In the genomic region with DNA sequence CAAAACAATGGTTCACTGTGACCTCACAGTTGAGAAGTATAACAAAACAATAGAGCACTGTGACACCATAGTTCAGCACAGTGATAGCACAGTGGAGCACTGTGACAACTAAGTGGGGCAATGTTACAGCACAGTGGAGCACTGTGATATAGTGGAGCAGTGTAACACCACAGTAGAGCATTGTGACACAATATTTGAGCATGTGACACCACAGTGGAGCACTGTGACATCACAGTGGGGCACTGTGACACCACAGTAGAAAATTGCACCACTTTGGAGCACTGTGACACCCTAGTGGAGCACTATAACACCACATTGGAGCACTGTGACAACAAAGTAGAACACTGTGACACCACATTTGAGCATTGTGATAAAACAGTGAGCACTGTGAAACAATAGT, we compare ENCODE assay signal across 18 mouse cellular contexts.
A peak's percentile ranks its signal among the peaks of the same experiment; 100 is the strongest.
DNase-seq lines count a peak whose midpoint lies in the region; ATAC-seq and TF ChIP-seq lines count a peak whose summit lies in the region.
"Had no signal": no experiment of that assay in that cellular context is flagged by ENCODE, and none has a peak within 500 bp of the region (broad histone marks: within the 10 kb centered on the region; RNA-seq: fewer than 3 reads in every experiment).

No protein-coding gene starts in this region.

- no peak for DNase-seq in forebrain, postnatal 0 days
- no peak for DNase-seq in lung, embryonic 14.5 days
- DNase-seq in lung, postnatal 0 days (ENCODE audit: low spot score), result no peak
- peak; percentile 10 for DNase-seq in naive thymus-derived CD4-positive, alpha-beta T cell, adult 2 months (ENCODE audit: low read depth)
- no peak for DNase-seq in spleen, postnatal 4 days (ENCODE audit: low spot score in 2 of 2)
- no peak for DNase-seq in gastrocnemius, adult 18-20 months (ENCODE audit: low spot score)
- DNase-seq: adrenal gland, postnatal 14 days; B cell, adult 2 months; cerebellum, postnatal 36 days; kidney, postnatal 14 days; layer of hippocampus, postnatal 36 days; left cerebral cortex, postnatal 4 days; midbrain, embryonic 14.5 days had no signal

- no peak for TF ChIP-seq CTCF in forebrain, postnatal 0 days (IDR thresholded peaks at IDR 0.05; ENCODE audit: low read depth)
- TF ChIP-seq CTCF in lung, embryonic 14.5 days (IDR thresholded peaks at IDR 0.05; ENCODE audit: low read depth), result no peak
- no peak for TF ChIP-seq CTCF in lung, postnatal 0 days (IDR thresholded peaks at IDR 0.05)

- TF ChIP-seq EP300 in lung, postnatal 0 days (IDR thresholded peaks at IDR 0.05), result no peak

- no peaks in the 10 kb centered on the region for H3K36me3 ChIP-seq in forebrain, embryonic 15.5 days
- no peaks in the 10 kb centered on the region for H3K36me3 ChIP-seq in forebrain, postnatal 0 days (ENCODE audit: insufficient read depth)
- no peaks in the 10 kb centered on the region for H3K36me3 ChIP-seq in lung, embryonic 14.5 days (ENCODE audit: insufficient read depth)
- H3K36me3 ChIP-seq in lung, postnatal 0 days (ENCODE audit: insufficient read depth, low read length), result no peaks in the 10 kb centered on the region
- H3K36me3 ChIP-seq: embryonic facial prominence, embryonic 15.5 days; neural tube, embryonic 15.5 days had no signal

- H3K9ac ChIP-seq in forebrain, embryonic 15.5 days (replicated peaks), result no peak overlapping the region
- no peak overlapping the region for H3K9ac ChIP-seq in forebrain, postnatal 0 days
- no peak overlapping the region for H3K9ac ChIP-seq in lung, embryonic 14.5 days
- H3K9ac ChIP-seq in lung, postnatal 0 days (replicated peaks; ENCODE audit: low read depth), result no peak overlapping the region
- H3K9ac ChIP-seq: embryonic facial prominence, embryonic 15.5 days; neural tube, embryonic 15.5 days had no signal

- H3K4me1 ChIP-seq in forebrain, embryonic 15.5 days, result no peaks in the 10 kb centered on the region
- H3K4me1 ChIP-seq in forebrain, postnatal 0 days (ENCODE audit: insufficient read depth), result no peaks in the 10 kb centered on the region
- no peaks in the 10 kb centered on the region for H3K4me1 ChIP-seq in lung, embryonic 14.5 days (ENCODE audit: insufficient read depth)
- H3K4me1 ChIP-seq in lung, postnatal 0 days (ENCODE audit: insufficient read depth, low read depth, low read length), result no peaks in the 10 kb centered on the region
- H3K4me1 ChIP-seq: embryonic facial prominence, embryonic 15.5 days; neural tube, embryonic 15.5 days had no signal

- ATAC-seq in forebrain, embryonic 15.5 days (replicated peaks), result peak; percentile 36; the same call in 1 of the 2 replicates
- no peak for ATAC-seq in forebrain, postnatal 0 days
- ATAC-seq in lung, embryonic 14.5 days (ENCODE audit: insufficient read depth), result peak; percentile 32; the same call in 1 of the 2 replicates
- no peak for ATAC-seq in lung, postnatal 0 days
- ATAC-seq in granulocyte monocyte progenitor cell, adult 5-6 weeks (replicated peaks; ENCODE audit: poor library complexity, severe bottlenecking), result peak; percentile 54
- ATAC-seq: inflammation-experienced regulatory T-cells, adult 6 months had no signal

- no peak overlapping the region for H3K27ac ChIP-seq in forebrain, embryonic 15.5 days (replicated peaks)
- H3K27ac ChIP-seq in forebrain, postnatal 0 days (ENCODE audit: low read depth, low read length), result no peak overlapping the region
- H3K27ac ChIP-seq in lung, embryonic 14.5 days (ENCODE audit: low read depth), result no peak overlapping the region
- no peak overlapping the region for H3K27ac ChIP-seq in lung, postnatal 0 days (ENCODE audit: low read length)
- H3K27ac ChIP-seq: embryonic facial prominence, embryonic 15.5 days; neural tube, embryonic 15.5 days had no signal

- H3K4me3 ChIP-seq in forebrain, embryonic 15.5 days, result no peak overlapping the region
- no peak overlapping the region for H3K4me3 ChIP-seq in forebrain, postnatal 0 days (ENCODE audit: low read depth, low read length)
- no peak overlapping the region for H3K4me3 ChIP-seq in lung, embryonic 14.5 days (ENCODE audit: low read depth, low read length)
- no peak overlapping the region for H3K4me3 ChIP-seq in lung, postnatal 0 days (ENCODE audit: low read depth, low read length)
- H3K4me3 ChIP-seq: embryonic facial prominence, embryonic 15.5 days; neural tube, embryonic 15.5 days had no signal

- H3K9me3 ChIP-seq in forebrain, embryonic 15.5 days, result peaks cover 50% of the 10 kb centered on the region
- peaks cover 44% of the 10 kb centered on the region; the same call in 1 of the 2 replicates for H3K9me3 ChIP-seq in forebrain, postnatal 0 days (ENCODE audit: low read length)
- H3K9me3 ChIP-seq in lung, embryonic 14.5 days (ENCODE audit: low read depth, low read length), result peaks cover 29% of the 10 kb centered on the region
- 0 out of 2 replicates have a peak, but pooled peaks cover 10% of the 10 kb centered on the region for H3K9me3 ChIP-seq in lung, postnatal 0 days (ENCODE audit: low read length)

- H3K4me2 ChIP-seq in forebrain, embryonic 15.5 days (replicated peaks), result no peak overlapping the region
- H3K4me2 ChIP-seq in forebrain, postnatal 0 days (ENCODE audit: low read depth), result no peak overlapping the region
- H3K4me2 ChIP-seq in lung, embryonic 14.5 days, result no peak overlapping the region
- H3K4me2 ChIP-seq in lung, postnatal 0 days (replicated peaks; ENCODE audit: low read depth, low read length), result no peak overlapping the region
- H3K4me2 ChIP-seq: embryonic facial prominence, embryonic 15.5 days; neural tube, embryonic 15.5 days had no signal

- H3K27me3 ChIP-seq in forebrain, embryonic 15.5 days, result no peaks in the 10 kb centered on the region
- H3K27me3 ChIP-seq in forebrain, postnatal 0 days (ENCODE audit: insufficient read depth, low read length), result no peaks in the 10 kb centered on the region
- no peaks in the 10 kb centered on the region for H3K27me3 ChIP-seq in lung, embryonic 14.5 days (ENCODE audit: insufficient read depth, low read length)
- H3K27me3 ChIP-seq in lung, postnatal 0 days (replicated peaks; ENCODE audit: insufficient read depth, low read length), result no peaks in the 10 kb centered on the region
- H3K27me3 ChIP-seq: embryonic facial prominence, embryonic 15.5 days; neural tube, embryonic 15.5 days had no signal

Comparison
In these comparisons a context has a peak if more than half of its experiments do, and no peak if none do; other contexts are left out.
1. ATAC-seq: peak in forebrain, embryonic 15.5 days (single experiment), lung, embryonic 14.5 days (single experiment) and granulocyte monocyte progenitor cell, adult 5-6 weeks (single experiment); none in forebrain, postnatal 0 days (single experiment) and lung, postnatal 0 days (single experiment).